Mouse (Mus musculus): ENCODE measurements around the gene Cntd1. TPM values are rescaled to one million over a fixed set of nuclear protein-coding genes. Genes with fewer than 3 reads are reported as not detected.

The Cntd1 gene
- total and polyA plus RNA-seq, 3 experiments: 0.96 to 2.5 (median 0.98) TPM

DNA sequence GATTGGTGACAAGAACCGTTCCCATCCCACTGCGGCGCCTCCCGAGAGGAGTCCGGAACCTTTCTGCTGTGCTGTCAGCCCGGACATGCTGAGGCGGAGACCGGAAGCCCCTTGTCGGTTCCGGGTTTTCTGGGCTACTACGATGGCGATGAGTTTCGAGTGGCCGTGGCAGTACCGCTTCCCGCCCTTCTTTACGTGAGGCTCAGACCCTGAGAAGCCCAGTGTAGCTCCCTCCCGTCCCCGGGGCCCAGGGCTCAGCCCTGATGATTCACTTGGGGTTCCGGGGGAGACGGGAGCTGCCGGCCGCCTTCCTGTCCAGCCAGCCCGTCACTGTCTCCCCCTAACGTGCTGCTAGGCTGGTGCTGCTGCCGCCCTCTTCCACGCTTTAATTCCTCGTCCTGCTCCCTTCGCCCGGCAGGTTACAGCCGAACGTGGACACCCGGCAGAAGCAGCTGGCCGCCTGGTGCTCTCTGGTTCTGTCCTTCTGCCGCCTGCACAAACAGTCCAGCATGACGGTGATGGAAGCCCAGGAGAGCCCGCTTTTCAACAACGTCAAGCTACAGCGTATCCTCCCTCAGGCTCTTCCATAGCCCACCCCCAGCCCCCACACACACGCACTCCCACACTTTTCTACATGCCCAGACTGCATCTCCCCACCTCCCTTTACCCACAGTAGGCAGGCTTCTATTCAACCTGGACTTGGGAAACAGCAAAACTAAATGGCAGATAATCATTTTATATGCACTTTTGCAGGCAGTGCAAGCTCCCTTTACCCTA lies 25.0 kb upstream of the Cntd1 start, which contains the start of gene Vps25 (continued):
- TF ChIP-seq USF1 (IDR thresholded peaks at IDR 0.05; ENCODE audit: low read depth, low read length) (no peak; the same call in 1 of the 2 replicates), E2F4 (IDR thresholded peaks at IDR 0.05; ENCODE audit: insufficient replicate concordance, low read depth, low read length) (peak; percentile 64; the same call in 1 of the 2 replicates), JUND (conservative IDR thresholded peaks at IDR 0.05; ENCODE audit: low read depth, low read length) (no peak), SIN3A (IDR thresholded peaks at IDR 0.05; ENCODE audit: low read length) (peak; percentile 96), TCF12 (IDR thresholded peaks at IDR 0.05; ENCODE audit: low read depth, low read length) (peak; percentile 98), SMC3 (IDR thresholded peaks at IDR 0.05; ENCODE audit: low read depth, low read length) (peak; percentile 9; the same call in 1 of the 2 replicates), UBTF (IDR thresholded peaks at IDR 0.05; ENCODE audit: low read depth, low read length) (peak; percentile 72), POLR2AphosphoS2 (IDR thresholded peaks at IDR 0.05; ENCODE audit: low read depth, low read length) (peak; percentile 95), ZMIZ1 (IDR thresholded peaks at IDR 0.05; ENCODE audit: low read depth, low read length) (peak; percentile 92), GABPA (IDR thresholded peaks at IDR 0.05; ENCODE audit: insufficient replicate concordance, low read depth, low read length) (peak; percentile 25; the same call in 1 of the 2 replicates), MAFK (IDR thresholded peaks at IDR 0.05; ENCODE audit: insufficient replicate concordance, low read length) (peak; percentile 46; the same call in 1 of the 2 replicates), MXI1 (IDR thresholded peaks at IDR 0.05; ENCODE audit: low read depth, low read length) (peak; percentile 83), EP300 (IDR thresholded peaks at IDR 0.05; ENCODE audit: low read length) (no peak), ZNF384 (IDR thresholded peaks at IDR 0.05; ENCODE audit: low read depth, low read length) (no peak), RAD21 (IDR thresholded peaks at IDR 0.05; ENCODE audit: low read depth, low read length) (no peak), JUN (IDR thresholded peaks at IDR 0.05; ENCODE audit: insufficient read depth, low read depth, low read length) (no peak; the same call in 1 of the 2 replicates), TBP (conservative IDR thresholded peaks at IDR 0.05; ENCODE audit: low read depth, low read length) (peak; percentile 94)

DNA sequence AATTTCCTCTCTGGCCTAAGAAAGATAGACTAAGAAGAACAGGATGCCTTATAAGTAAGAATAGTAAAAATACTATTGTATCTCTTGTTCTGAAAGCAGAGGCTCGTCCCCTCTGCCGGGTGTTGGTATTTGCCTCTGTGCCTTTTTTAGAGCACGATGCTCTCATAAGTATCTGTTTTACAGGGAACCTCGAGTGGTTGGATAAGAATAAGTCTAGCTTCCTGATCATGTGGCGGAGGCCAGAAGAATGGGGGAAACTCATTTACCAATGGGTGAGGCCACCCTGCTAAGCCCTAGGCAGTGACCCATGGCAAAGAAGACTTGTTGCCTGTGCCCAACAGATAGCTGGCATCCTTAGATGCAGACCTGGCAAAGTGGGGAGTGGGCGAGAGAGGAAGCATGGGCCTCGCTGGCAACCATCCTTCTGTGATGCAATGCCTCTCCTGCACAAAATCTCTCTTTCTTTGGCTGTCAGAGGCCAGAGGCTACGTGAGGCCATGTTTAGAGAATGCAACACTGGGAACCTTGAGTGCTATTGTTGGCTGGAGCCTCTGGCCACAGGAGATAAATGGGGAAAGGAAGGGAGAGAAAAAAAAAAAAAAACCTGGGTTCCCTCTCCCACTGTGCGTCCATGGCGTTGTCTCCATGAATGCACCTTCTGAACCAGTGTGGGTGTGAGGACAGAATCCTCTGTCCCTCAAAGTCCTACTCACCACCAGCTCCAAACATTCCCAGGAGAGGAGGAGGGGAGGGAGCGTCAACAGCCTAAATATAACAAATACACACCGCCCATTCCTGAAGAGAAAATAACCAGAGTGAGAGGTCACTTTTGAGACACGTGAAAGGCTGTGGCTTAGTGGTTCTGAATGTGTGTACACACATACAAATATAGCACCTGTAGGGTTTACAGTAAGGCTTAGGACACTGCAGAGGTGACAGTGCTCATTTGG lies 22.7 kb upstream of the Cntd1 start:
- Histone ChIP-seq H3K79me2 (replicated peaks; ENCODE audit: control insufficient read depth, extremely low read depth, insufficient read depth, poor library complexity, severe bottlenecking) (peaks cover 12% of the 10 kb centered on the region), H3K9ac (ENCODE audit: insufficient read depth, low read depth) (no peak overlapping the region), H3K9me3 (replicated peaks; ENCODE audit: low read length) (no peaks in the 10 kb centered on the region), H3K27ac (ENCODE audit: insufficient read depth, low read depth) (no peak overlapping the region), H3K36me3 (replicated peaks in 1 of 2; ENCODE audit: control insufficient read depth in 1 of 2, insufficient read depth in 1 of 2, low read length in 1 of 2) (peaks cover 27 to 51% of the 10 kb centered on the region in 2 experiments), H3K27me3 (replicated peaks) (peaks cover 5% of the 10 kb centered on the region), H3K4me2 (ENCODE audit: insufficient read depth, low read depth, poor library complexity, severe bottlenecking) (no peak overlapping the region), H3K4me1 (ENCODE audit: control insufficient read depth in 1 of 2, insufficient read depth in 2 of 2) (peaks cover 4 to 54% of the 10 kb centered on the region in 2 experiments; a peak in 3 of 4 replicates), H3K4me3 (replicated peaks in 1 of 3; ENCODE audit: low read depth in 2 of 3, low read length in 2 of 3, poor library complexity in 1 of 3) (no peak overlapping the region)
- DNase-seq (ENCODE audit: extremely low read depth): no peak
- in situ Hi-C loops (cut with MboI; ENCODE audit: low pct_ligation_motif_present, low pct_unique_long_range_greater_than_20kb, low sequenced_read_pairs): no loop called here
- TF ChIP-seq UBTF (IDR thresholded peaks at IDR 0.05; ENCODE audit: low read depth, low read length) (no peak), SMC3 (IDR thresholded peaks at IDR 0.05; ENCODE audit: low read depth, low read length) (no peak), POLR2AphosphoS2 (IDR thresholded peaks at IDR 0.05; ENCODE audit: low read depth, low read length) (no peak), KAT2A (IDR thresholded peaks at IDR 0.05; ENCODE audit: insufficient replicate concordance, low read length) (no peak), CTCF (conservative IDR thresholded peaks at IDR 0.05 in 1 of 2, IDR thresholded peaks at IDR 0.05 in 1 of 2; ENCODE audit: low read depth in 2 of 2, low read length in 2 of 2) (no peak), RAD21 (IDR thresholded peaks at IDR 0.05; ENCODE audit: low read depth, low read length) (no peak), MEF2A (IDR thresholded peaks at IDR 0.05; ENCODE audit: borderline replicate concordance, low read depth, low read length) (no peak), RCOR1 (conservative IDR thresholded peaks at IDR 0.05; ENCODE audit: low read depth, low read length) (no peak), MYC (IDR thresholded peaks at IDR 0.05; ENCODE audit: low read depth, low read length) (no peak), TBP (conservative IDR thresholded peaks at IDR 0.05; ENCODE audit: low read depth, low read length) (no peak), TCF12 (IDR thresholded peaks at IDR 0.05; ENCODE audit: low read depth, low read length) (no peak), GABPA (IDR thresholded peaks at IDR 0.05; ENCODE audit: insufficient replicate concordance, low read depth, low read length) (no peak), JUND (conservative IDR thresholded peaks at IDR 0.05; ENCODE audit: low read depth, low read length) (no peak)
- dilution Hi-C loops (cut with MboI; ENCODE audit: extremely low pct_ligation_motif_present, extremely low pct_unique_long_range_greater_than_20kb, low sequenced_read_pairs): no loop called here
